Mouse (Mus musculus) neutrophil, adult 5-6 weeks (primary cell): ENCODE data around the gene Prg2. TPM values are rescaled to one million over a fixed set of nuclear protein-coding genes. Genes with fewer than 3 reads are reported as not detected.

Source experiments
- ATAC-seq: fragments of 151-379, 151-347 bp; 2 replicates; pipeline ENCODE4 v1.8.0; 2017; ENCODE audit warnings: mild to moderate bottlenecking, moderate TSS enrichment; ENCODE audit not compliant: insufficient number of reproducible peaks, poor library complexity, low FRiP score, severe bottlenecking; ENCODE audit errors: extremely low read depth
- total RNA-seq: library from RNA; stranded (forward); fragments of 200-1000 nt; gene quantifications from 2 replicates; pipeline ENCODE4 v1.2.3, GENCODE M21; 2017

Prg2 gene
- total RNA-seq, 1 experiment from 2014 or later, result 0.93 TPM

DNA sequence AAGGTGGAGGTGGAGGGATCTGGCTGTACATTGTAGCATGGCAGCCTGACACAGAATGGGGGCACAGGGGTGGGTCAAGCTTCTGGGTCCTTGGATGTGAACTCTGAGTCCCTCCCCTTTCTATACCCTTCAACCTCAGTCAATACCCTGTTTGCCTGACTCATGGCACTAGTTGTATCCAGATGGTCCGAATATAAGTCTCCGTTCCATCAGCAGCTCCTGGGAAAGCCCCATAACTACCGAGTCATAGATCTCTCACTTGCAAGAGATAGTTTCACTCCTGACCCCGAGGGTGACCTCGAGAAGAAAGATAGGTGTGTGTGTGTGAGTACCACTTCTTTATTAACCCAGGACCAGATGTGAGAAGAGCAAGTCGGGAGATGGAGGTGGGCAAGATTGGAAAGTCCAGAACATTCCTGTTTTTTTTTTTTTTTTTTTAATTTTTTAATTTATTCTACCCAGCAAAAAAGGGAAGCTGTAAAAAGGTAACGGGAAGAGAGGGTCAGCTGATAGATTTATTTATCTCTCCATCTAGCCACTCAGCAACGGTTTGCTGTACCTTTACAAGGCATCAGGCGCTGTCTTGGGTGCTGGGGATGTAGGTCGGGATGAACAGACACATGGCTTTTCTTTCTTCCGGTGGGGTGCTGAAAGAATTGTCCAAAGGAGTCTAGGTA, 21.5 kb upstream of the Prg2 start:
- ATAC-seq, result no peak

GRCm38 (mm10) chr2:84961300-84961699, 19.0 kb upstream of the Prg2 start:
- ATAC-seq, result no peak

DNA sequence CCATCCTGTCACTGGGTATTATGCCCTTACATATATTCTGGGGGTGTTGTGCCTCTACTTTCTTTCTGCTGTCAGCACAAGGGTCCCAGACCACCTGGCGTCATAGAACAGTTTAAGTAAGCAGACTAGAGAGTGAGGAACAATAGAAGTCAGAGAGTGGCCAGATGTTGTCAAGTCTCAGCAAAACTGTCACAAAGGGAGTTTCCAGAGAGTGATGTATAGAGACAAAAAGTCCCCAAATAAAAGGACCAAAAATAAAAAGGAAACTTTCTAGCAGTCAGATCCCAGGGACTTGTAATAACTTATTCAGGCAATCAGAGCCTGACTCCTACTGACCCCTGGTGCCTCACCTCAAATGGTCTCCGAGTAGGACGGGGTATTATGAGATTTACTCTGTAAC, 18.4 kb upstream of the Prg2 start:
- ATAC-seq, result no peak

DNA sequence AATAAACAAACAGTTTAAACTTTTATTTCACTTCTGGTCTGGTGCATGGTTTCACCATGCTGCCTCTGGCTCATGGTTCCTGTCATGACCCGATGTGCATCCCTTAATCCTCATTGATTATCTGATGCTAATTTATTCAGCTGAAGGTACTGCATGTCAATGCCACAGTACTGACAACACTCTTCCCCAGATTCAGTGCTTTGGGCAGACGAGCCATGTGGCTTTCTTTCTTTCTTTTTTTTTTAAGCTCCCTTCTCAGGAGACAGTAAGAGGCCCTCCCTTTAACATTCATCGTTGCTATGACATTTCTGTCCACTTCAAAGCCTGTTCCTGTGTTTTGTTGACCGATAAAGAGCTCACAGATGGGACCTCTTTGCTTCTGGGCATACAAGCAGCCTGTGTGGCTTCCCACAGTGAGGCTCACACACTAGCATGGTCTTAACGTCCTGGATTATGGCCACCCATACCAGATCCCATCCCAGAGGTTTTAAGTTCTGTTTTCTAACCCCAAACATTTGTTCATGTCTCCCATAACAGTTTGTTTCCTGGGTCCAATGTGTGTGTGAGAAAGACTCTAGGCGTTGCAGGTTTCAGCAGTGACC, 17.3 kb upstream of the Prg2 start:
- ATAC-seq, result no peak

DNA sequence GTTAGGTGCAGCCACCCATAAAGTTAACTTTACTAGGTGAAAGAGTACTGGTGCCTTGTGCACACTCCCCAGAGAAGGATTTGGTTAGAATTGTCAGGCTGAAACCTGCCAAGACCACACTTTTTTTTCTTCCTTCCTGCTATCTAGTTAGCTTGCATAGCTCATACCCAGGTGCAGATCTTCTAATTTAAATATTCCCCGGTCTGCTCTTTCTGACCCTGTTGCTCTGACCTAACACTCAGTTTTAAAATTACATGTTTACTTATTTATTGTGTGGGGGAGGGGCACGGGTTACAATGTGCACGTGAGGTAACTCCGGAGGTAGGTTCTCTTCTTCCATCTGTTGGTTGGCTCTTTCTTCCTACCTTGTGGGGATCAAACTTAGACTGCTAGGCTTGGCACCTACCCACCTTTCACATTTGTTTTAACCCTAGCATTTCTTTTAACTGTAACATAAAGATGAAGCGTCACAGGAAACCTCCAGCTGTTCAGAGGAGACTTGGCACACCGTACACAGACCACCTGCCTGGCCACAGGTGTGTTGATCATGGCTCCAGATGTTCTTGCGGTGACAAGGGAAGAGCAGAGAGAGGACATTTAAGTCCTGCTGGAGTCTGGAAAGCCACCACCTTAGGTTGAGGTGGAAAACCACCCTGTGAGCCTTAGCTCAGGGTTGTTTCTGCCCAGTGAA, 16.0 kb upstream of the Prg2 start:
- peak; percentile 74 for ATAC-seq

GRCm38 (mm10) chr2:84967318-84967991, 12.8 kb upstream of the Prg2 start:
- peak; percentile 75 for ATAC-seq

- ATAC-seq, result no peak
Observed at GRCm38 (mm10) chr2:84975580-84975979, 4.7 kb upstream of the Prg2 start.

DNA sequence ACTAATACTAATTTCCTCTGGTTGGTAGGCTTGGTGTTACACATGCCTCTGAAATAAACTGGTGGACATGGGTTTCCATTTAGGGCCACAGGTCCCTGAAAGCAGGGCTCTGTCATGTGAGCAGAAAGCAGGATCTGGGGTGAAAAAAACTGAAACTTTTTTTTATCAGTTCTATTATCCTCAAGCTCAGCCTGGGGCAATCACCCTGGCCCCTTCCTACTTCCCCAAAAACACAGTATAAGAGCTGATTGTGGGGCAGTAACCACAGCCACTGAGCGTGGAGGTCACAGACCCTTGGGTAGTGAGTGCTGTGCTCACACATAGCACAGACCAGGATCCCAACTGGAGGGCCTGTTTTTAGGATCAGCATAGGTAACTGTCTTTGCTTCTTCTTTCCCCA, 7.7 kb downstream of the Prg2 start, which contains the start of gene Prg3:
Gene Prg3 (plus strand): TSS at position 286 of the 400 bp plus-strand sequence.
- ATAC-seq, result peak; percentile 72; the same call in 1 of the 2 replicates

GRCm38 (mm10) chr2:84996376-84996775, 16.1 kb downstream of the Prg2 start:
- no peak for ATAC-seq

- no peak for ATAC-seq
Observed at GRCm38 (mm10) chr2:84999486-85000181, 19.4 kb downstream of the Prg2 start.

DNA sequence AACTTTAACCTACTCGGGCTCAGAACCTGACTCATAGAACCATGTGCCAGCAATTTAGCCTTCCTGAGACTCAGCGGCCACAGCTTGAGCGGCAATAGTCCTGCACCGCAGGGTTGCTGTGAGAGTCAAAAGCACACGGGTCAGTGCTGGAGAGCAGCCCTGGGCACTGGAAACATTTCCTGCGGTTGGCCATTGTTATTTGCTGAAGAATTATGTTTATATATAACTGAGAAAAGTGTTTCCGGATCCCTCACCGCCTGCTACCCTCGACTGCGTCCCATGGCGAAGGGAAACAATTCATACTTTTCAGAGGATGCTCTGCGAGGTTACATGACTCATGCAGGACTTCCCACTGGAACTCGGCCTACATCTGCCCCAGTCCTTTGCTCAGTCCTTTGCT, 21.2 kb downstream of the Prg2 start:
- no peak for ATAC-seq

DNA sequence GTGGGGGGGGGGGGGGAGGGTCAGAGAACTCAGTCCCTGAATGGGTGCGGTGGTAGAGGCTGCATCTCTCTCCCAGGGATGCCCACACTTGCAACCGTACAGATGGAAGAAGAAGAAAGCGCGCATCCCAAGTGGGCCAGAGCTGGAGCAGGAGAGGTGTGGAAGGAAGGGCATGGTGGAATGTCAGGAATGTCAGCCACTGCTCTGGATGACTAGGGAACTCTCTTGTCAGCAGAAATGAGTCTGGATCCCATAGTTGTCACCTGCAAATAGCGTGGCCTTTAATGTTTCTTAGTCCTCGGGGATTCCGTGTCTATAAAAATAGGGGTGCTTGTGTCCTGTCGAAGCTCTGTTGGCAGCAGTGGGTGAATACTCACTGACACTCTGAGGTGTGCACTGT, 22.3 kb downstream of the Prg2 start:
- no peak for ATAC-seq

- no peak for ATAC-seq
Observed at GRCm38 (mm10) chr2:85004341-85004740, 24.1 kb downstream of the Prg2 start.

- ATAC-seq, result no peak
Observed at GRCm38 (mm10) chr2:85006600-85006999, 26.3 kb downstream of the Prg2 start.

- ATAC-seq, result peak; percentile 80; the same call in 1 of the 2 replicates
Observed at GRCm38 (mm10) chr2:85007729-85008128, 27.5 kb downstream of the Prg2 start.

DNA sequence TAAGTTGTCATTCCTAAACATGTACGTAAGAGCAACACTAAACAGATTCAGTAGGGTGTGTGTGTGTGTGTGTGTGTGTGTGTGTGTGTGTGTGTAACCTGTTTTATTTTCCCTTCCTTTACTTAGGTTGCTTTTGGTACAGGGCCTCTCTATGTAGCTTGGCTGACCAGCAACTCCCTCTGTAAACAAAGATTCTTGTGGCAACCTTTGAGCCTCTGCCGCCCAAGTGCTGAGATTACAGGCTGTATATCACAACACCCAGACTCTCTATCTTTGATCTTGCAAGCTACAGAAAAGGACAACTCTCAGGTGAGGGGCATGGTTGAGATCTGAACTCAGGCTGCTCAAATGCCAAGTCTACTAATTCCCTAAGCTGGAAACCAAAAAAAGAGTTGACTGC, 29.0 kb downstream of the Prg2 start:
- no peak for ATAC-seq

GRCm38 (mm10) chr2:85011906-85012604, 31.8 kb downstream of the Prg2 start:
- no peak for ATAC-seq

- no peak for ATAC-seq
Observed at GRCm38 (mm10) chr2:85012679-85013078, 32.4 kb downstream of the Prg2 start.
